Mouse (Mus musculus): ENCODE results near the gene Scai. TPM values are rescaled to one million over a fixed set of nuclear protein-coding genes. Genes with fewer than 3 reads are reported as not detected.
A peak's percentile ranks its signal among the peaks of the same experiment; 100 is the strongest.

The Scai gene
- 1 to 10 TPM; 4.0 to 6.2 TPM for total RNA-seq (2021)

- DNase-seq = peak; percentile 92 to 94
- intact Hi-C loops (cut with DNase I) = loop anchor here (1.0 to 10.0 kb wide), 4 partner anchors 37 to 266 kb away; partner anchors contain the start of genes Golga1, Nr6a1 and Ppp6c
These were observed at the start of gene Scai for GRCm38 (mm10) chr2:39190561-39191056. Gene Scai (minus strand): TSS chr2:39190734.

- intact Hi-C loops (cut with DNase I) = loop anchor here (5.0 to 10.0 kb wide), 3 partner anchors 34 to 582 kb away; partner anchors contain the start of genes Nr6a1, Psmb7 and Scai
- DNase-seq = no peak
These were observed 36.2 kb upstream of the Scai start for GRCm38 (mm10) chr2:39226731-39227130.

GRCm38 (mm10) chr2:39226019-39226640 is 35.6 kb upstream of the Scai start, which contains the start of gene Ppp6c:
Gene Ppp6c (minus strand): TSS chr2:39226451.
- intact Hi-C loops (cut with DNase I) = loop anchor here (5.0 to 10.0 kb wide), 3 partner anchors 34 to 581 kb away; partner anchors contain the start of genes Nr6a1, Psmb7 and Scai
- DNase-seq = peak; percentile 87 to 92

GRCm38 (mm10) chr2:39225331-39226018 is 34.9 kb upstream of the Scai start:
- peak in 1 of 2 experiments; percentile 42 for DNase-seq
- intact Hi-C loops (cut with DNase I) = loop anchor here (5.0 to 10.0 kb wide), 3 partner anchors 33 to 581 kb away; partner anchors contain the start of genes Nr6a1, Psmb7 and Scai

- intact Hi-C loops (cut with DNase I) = loop anchor here (5.0 to 10.0 kb wide), 3 partner anchors 32 to 580 kb away; partner anchors contain the start of genes Nr6a1, Psmb7 and Scai
- no peak for DNase-seq
These were observed 34.1 kb upstream of the Scai start for GRCm38 (mm10) chr2:39224621-39225020.

- intact Hi-C loops (cut with DNase I) = loop anchor here (10.0 kb wide), 2 partner anchors 295 to 575 kb away; partner anchors contain the start of genes Nr6a1 and Psmb7
- DNase-seq = no peak
These were observed 29.5 kb upstream of the Scai start for GRCm38 (mm10) chr2:39220010-39220409.

GRCm38 (mm10) chr2:39219034-39219433 is 28.5 kb upstream of the Scai start:
- no peak for DNase-seq
- intact Hi-C loops (cut with DNase I) = no loop called here

GRCm38 (mm10) chr2:39217150-39217549 is 26.6 kb upstream of the Scai start:
- intact Hi-C loops (cut with DNase I) = no loop called here
- no peak for DNase-seq

GRCm38 (mm10) chr2:39210738-39211137 is 20.2 kb upstream of the Scai start:
- intact Hi-C loops (cut with DNase I) = no loop called here
- DNase-seq = no peak

GRCm38 (mm10) chr2:39203359-39203758 is 12.8 kb upstream of the Scai start:
- intact Hi-C loops (cut with DNase I) = no loop called here
- no peak for DNase-seq

- DNase-seq = no peak
- intact Hi-C loops (cut with DNase I) = loop anchor here (5.0 to 10.0 kb wide), 3 partner anchors 32 to 270 kb away; partner anchors contain the start of genes Nr6a1 and Ppp6c
These were observed 4.3 kb upstream of the Scai start for GRCm38 (mm10) chr2:39194809-39195208.

GRCm38 (mm10) chr2:39189961-39190560 is 473 bp downstream of the Scai start:
- no peak for DNase-seq
- intact Hi-C loops (cut with DNase I) = loop anchor here (1.0 to 10.0 kb wide), 4 partner anchors 37 to 265 kb away; partner anchors contain the start of genes Golga1, Nr6a1 and Ppp6c

GRCm38 (mm10) chr2:39185942-39186341 is 4.6 kb downstream of the Scai start:
- intact Hi-C loops (cut with DNase I) = no loop called here
- DNase-seq = no peak

- no peak for DNase-seq
These were observed 6.9 kb downstream of the Scai start for GRCm38 (mm10) chr2:39183587-39183986.

GRCm38 (mm10) chr2:39160996-39161395 is 29.5 kb downstream of the Scai start:
- DNase-seq = no peak

More at GRCm38 (mm10) chr2:39183587-39183986, 6.9 kb downstream of the Scai start:
- intact Hi-C loops (cut with DNase I) = no loop called here

GRCm38 (mm10) chr2:39157916-39158315 is 32.6 kb downstream of the Scai start:
- no peak for DNase-seq
- intact Hi-C loops (cut with DNase I) = no loop called here

More at GRCm38 (mm10) chr2:39160996-39161395, 29.5 kb downstream of the Scai start:
- intact Hi-C loops (cut with DNase I) = no loop called here

- no peak for DNase-seq
- intact Hi-C loops (cut with DNase I) = no loop called here
These were observed 33.7 kb downstream of the Scai start for GRCm38 (mm10) chr2:39156821-39157220.

GRCm38 (mm10) chr2:39150943-39151342 is 39.6 kb downstream of the Scai start:
- intact Hi-C loops (cut with DNase I) = no loop called here
- DNase-seq = no peak

GRCm38 (mm10) chr2:39148075-39148474 is 42.5 kb downstream of the Scai start:
- intact Hi-C loops (cut with DNase I) = no loop called here
- no peak for DNase-seq

GRCm38 (mm10) chr2:39146469-39146868 is 44.1 kb downstream of the Scai start:
- intact Hi-C loops (cut with DNase I) = no loop called here
- DNase-seq = no peak

All from heart, postnatal 36 days (tissue).